Mouse (Mus musculus): ENCODE results near the gene Gabrr3.
A peak's percentile ranks its signal among the peaks of the same experiment; 100 is the strongest.
"Not testable (repeated sequence)": the region's sequence is repeated elsewhere in the genome, so short reads cannot be mapped to it uniquely, and the experiment has no call there.

Gene Gabrr3

DNA sequence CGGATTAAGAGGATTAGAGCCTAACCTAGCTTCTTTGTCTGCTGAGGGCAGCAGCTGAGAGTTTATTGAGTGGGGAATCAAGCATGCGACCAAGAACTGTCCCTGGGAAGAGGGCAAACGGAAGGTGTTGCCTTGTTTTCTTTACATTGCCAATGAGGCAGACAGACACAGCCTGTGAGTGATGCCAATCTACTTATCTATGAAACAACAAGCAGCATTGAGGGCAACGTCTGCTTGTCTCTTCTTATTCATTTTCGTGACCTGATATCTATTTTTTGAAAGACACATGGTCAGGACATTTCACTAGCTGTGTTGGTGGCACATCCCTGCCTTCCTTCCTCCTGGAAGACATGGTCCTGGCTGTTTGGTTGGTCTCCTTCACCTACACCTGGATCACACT, at the start of gene Gabrr3:
Gene Gabrr3, plus strand, starts transcription at position 301 of the 400 bp plus-strand sequence.
- DNase-seq (ENCODE audit: low spot score in 2 of 2): no peak

DNA sequence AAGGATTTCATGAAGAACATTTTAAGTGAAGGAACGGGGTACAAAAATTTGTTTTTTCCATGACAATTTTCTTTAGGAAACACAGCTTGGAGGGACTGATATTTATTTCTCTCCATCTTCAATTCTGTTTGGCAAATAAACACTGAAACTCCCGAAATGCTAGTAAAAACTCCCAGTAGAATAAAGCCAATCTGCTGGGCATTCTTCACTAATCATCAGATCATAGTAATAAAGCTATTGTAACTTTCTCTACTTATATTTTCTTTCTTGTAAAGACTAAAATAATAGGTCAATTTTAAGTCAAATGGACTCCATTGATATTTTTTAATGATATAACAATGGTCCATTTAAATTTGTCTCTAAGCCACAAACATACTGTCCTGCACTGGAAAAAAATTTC, 43.2 kb upstream of the Gabrr3 start, which contains the start of gene Olfr209:
Gene Olfr209, minus strand, starts transcription at position 101 of the 400 bp plus-strand sequence.
- DNase-seq (ENCODE audit: low spot score in 2 of 2): no peak

DNA sequence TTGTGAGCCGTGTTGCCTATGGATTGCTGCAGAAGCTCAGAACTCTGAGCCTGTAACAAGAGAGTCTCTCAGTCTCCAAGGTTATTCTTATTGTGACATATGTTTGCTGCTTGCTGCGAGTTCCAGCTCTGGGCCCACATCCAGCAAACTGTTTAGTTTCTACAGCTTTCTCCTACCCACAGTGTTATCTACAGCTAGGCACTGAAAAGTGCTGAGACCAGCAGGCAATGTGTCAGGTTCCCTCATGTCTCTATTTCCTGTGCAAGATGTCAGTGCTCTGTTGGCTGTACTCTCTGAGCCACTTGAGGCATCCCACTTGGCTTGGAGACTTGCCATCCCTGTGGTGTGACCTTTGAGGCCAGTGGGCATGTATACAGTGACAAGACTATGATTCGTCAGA, 13.8 kb upstream of the Gabrr3 start:
- DNase-seq (ENCODE audit: low spot score in 2 of 2): no peak

GRCm38 (mm10) chr16:59401102-59401501, 6.0 kb upstream of the Gabrr3 start:
- no peak for DNase-seq (ENCODE audit: low spot score in 2 of 2)

DNA sequence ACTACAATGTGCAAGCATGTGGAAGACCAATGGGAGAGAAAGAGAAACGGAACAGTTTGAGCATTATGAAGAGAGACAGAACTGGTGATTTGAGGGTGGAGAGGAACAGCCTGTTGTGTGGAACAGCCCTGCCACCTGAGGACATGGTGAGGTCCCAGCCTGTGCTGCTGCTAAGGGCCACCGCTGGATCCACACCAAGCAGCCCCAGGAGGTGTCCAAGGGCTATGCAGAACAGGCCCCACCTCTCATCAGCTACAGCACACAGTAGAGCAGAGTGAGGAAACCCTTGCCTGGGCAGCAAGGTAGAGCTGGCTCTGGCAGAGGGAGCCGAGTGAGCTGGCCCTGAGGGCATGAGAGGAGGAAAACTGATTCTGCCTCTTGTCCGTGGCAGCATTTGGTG, 5.1 kb upstream of the Gabrr3 start:
- DNase-seq (ENCODE audit: low spot score in 2 of 2): no peak

DNA sequence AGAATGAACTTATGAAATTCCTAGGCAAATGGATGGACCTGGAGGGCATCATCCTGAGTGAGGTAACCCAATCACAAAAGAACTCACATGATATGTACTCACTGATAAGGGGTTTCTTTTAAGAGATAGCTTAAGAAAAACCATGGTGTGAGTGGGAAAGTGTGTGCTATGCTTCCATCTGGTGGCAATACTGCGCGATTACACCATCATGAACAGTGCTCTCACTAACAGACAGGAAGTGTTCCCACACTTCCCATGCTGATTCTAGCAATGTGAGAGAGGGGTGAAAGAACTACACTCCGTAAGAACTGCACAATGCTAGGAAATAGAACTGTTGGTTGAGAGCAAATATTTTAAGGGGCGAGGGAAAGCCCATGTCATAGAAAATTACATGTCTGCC, 3.4 kb upstream of the Gabrr3 start:
- DNase-seq (ENCODE audit: low spot score in 2 of 2): no peak

DNA sequence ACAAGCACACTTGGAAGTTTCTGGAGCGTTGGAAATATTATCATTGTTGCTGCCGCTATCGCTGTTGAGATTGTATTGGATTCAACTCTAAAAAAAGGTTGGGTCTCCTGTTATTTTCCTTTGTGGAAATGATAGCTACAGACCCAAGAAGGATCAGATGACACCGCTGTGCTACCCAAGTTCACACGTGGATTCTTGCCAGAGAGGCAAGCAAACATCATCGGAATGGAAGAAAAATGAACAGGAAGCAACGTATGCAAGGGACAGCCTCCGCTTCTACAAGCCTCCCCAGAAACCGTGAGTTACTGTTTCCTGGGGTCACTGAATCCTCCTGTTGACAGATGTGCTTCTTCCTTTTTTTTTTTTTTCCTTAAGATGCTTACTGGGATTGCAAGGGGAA, 2.3 kb upstream of the Gabrr3 start:
- no peak for DNase-seq (ENCODE audit: low spot score in 2 of 2)

GRCm38 (mm10) chr16:59409341-59409748, 2.2 kb downstream of the Gabrr3 start:
- no peak for DNase-seq (ENCODE audit: low spot score in 2 of 2)

DNA sequence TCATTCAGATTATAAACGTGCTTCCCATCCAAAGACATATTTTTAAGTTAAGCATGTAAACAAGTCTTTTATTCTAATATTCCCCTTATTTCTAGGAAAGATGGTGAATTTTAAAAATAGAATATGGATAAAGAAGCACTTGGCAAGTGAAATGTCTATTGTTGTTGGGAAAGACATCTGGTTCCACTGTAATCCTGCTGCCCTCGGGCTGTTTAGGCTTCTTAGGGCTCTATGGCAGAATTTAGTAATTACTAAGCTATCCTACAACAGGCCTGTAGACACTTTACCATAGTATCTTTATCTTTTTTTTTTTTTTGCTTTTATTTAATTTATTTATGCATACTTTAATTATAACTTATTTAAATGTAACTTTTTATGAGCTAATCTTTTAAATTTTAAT, 2.7 kb downstream of the Gabrr3 start:
- no peak for DNase-seq (ENCODE audit: low spot score in 2 of 2)

- no peak for DNase-seq (ENCODE audit: low spot score in 2 of 2)
Observed at GRCm38 (mm10) chr16:59413475-59413874, 6.3 kb downstream of the Gabrr3 start.

DNA sequence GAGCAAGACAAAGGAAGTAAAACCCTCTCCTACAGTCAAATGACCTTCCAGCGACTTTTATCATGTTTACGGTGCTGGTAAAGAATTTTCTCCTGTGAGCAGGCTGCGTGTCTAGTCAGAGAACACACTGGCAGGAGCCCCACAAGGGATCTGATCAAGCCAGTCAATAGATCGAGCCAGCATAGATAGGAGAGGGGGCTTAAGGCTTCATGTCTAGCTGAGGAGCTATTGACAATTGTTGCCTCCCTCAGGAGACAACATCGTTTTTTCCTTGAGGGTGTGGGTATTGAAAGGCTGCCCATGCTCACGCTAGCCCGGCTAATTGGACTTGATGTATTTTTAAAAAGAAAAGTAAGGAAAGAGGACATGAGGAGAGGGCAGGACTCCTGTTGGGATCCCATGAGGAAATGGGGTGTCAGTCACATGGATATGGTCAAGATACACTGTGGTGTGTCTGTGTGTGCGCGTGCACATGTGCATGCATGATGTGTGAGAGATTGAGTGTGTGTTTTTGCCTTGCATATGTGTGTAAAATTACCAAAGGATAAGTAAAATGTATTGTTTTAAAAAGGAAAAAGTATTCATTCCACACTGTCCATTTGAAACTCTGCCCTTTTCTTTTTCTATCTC, 13.2 kb downstream of the Gabrr3 start:
- DNase-seq (ENCODE audit: low spot score in 2 of 2): no peak

DNA sequence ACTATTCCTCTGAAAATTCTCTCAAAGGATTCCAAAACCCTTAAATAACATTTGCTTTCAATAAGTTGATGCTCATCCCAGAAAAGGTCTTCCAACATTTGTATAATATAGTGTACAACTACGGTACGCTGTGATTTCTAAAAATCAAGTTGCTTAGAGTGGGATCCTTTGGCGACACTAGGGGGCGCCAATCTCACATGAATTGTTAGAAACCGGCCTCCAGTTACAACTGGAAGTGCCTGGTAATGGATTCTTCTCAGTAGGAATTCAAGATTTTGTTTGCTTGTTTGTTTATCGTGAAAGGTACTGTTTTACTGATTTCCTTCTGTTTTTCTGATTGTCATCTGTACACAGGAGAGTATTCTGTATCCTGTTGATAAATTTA, 13.7 kb downstream of the Gabrr3 start:
- DNase-seq (ENCODE audit: low spot score in 2 of 2): peak; percentile 5 to 50

GRCm38 (mm10) chr16:59421571-59422345, 14.6 kb downstream of the Gabrr3 start:
- no peak for DNase-seq (ENCODE audit: low spot score in 2 of 2)

DNA sequence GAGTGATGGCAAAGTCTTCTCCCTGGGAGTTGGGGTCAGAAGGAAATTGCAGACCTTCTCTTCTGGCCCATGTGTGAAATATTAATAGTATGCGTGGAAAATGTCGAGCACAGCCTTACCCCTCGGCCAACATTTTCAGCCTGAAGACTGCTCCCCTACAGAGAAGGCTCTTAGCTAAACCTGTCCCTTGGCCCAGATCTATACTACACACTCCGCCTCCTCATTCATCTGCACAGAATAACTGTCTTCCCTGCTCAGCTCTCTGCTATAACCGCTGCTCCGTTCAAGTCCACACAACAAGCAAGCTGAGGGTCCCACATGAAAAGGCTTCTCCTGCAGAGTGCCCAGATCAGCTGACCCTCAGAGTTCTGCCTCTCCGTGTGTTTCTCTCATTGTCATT, 20.8 kb downstream of the Gabrr3 start:
- DNase-seq (ENCODE audit: low spot score in 2 of 2): no peak

DNA sequence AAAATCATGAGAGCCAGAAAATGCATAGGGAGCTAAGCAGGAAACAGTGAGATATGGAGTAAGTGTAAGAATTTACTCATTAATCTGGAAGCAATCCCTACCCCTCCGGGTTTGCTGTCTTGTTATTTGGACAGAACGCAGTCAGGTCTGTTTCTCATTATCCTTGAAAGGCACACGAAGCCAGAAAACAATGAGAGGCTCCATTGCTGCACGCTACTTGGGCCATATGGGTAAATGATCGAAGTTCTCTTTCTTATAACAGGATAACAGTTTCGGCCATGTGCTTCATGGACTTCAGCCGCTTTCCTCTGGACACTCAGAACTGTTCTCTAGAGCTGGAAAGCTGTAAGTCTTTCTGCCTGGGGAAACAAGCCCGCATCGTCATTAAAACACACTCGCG, 26.0 kb downstream of the Gabrr3 start:
- no peak for DNase-seq (ENCODE audit: low spot score in 2 of 2)

DNA sequence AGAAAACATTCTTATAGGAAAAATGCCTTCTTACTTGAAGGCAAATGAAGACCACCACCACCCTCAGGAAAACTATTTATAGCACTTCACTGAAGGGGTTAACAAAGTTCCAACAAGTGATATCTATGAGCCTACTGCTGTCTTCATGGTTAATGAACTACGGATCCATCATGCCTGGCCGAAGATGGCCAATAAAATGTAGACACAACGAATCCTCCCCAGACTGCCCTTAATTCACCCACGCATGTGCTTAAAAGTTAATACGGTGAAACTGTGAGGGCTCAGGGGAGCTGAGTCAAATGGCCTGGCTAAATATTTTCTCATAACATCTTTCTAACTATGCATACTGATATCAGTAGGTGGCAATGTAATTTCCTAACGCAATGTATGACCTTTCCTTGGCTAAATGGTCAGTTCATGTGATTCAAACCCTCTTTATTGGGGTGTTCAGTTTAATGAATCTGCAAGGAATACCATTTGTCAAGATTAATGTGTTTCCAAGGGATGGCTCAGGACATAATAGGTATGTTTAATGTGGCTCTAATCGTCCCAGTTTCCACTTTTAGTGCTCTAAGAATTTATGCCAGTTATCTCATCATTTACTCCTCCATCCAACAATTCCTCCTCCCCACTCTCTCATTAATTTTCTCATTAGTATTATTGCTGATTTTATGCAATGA, 37.9 kb downstream of the Gabrr3 start:
- DNase-seq (ENCODE audit: low spot score in 2 of 2): no peak

DNA sequence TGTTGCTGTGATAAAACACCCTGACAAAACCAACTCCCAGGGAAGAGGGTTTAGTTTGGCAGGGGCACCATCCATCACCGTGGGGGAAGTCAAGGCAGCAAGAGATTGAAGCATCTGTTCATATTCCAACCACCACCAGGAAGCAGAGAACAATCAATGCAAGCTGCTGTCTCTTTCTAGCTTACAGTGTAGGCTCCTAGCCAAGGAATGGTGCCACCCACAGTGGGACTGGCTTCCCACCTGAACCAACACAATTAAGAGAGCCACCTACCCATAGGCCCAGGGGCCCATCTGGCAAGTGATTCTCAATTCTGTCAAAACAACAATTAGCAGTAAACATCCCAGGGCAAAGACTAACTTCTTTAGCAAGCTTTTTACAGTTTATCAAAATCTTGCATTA, 41.0 kb downstream of the Gabrr3 start:
- no peak for DNase-seq (ENCODE audit: low spot score in 2 of 2)

GRCm38 (mm10) chr16:59449092-59449491, 42.0 kb downstream of the Gabrr3 start:
- no peak for DNase-seq (ENCODE audit: low spot score in 2 of 2)

DNA sequence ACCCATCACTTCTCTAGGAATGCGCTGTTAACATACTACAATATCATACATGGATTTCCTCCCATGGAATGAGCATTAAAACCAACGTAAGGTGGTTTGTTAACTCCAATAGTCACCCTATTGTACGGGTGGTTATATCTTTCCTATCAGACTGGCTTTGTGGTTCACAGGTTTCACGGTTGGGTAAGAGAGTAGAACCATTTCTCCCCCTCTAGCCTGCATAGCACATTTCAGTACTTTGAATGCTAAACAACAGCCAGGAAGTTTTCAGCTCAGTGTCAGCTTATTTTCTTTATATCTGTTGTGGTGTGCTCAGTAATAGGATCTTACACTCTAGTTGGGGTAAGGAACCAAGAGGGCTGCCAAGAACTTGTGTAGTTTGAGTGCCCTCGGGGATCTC, 44.7 kb downstream of the Gabrr3 start:
- no peak for DNase-seq (ENCODE audit: low spot score in 2 of 2)

DNA sequence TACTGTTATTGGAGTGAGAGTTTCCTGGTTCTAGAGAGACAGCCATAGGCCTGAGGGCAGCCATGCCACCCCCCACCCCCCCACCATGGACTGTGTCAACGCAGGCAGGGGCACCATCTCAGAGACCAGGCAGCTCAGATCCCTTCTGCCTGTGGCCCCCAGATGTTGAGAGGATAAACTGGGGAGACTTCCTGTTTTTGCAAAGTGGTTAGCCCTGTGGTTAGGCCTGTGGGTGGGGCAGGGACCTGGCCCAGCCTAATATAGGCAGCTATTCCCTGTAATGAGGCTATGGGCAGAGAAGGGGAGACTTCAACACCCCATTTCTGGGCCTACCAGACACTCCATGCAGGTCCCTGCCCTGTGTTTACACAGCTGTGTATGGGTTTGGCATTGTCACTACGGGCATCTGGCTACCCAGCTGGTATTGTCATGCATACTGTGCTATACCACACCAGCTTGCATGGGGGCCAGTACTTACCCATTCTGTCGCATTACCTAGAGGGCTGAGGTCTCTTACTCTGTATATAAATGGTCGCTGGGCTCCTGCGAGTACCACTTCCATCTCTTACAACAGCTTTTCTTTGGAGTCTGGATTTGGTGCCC, 52.2 kb downstream of the Gabrr3 start:
- DNase-seq (ENCODE audit: low spot score in 2 of 2): not testable (repeated sequence)

DNA sequence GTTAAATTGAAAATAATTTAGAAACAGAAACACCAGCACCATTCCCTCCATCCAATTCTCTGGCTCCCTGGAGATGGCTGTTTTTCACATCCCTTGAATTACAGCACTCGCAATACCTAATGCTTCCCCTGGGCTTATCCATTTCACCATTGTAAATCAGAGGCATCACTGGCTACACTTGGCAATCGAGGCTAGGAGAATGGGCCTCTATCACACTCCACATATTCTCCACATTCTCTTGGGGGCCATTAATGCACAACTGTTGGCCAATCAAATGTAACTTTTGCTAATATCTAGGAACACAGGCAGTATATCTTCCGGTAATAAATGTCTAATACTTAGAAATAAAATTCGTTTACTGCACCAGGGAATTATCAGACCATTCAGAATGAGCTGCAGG, 56.4 kb downstream of the Gabrr3 start:
- DNase-seq (ENCODE audit: low spot score in 2 of 2): no peak

GRCm38 (mm10) chr16:59463973-59464372, 56.8 kb downstream of the Gabrr3 start:
- no peak for DNase-seq (ENCODE audit: low spot score in 2 of 2)

DNA sequence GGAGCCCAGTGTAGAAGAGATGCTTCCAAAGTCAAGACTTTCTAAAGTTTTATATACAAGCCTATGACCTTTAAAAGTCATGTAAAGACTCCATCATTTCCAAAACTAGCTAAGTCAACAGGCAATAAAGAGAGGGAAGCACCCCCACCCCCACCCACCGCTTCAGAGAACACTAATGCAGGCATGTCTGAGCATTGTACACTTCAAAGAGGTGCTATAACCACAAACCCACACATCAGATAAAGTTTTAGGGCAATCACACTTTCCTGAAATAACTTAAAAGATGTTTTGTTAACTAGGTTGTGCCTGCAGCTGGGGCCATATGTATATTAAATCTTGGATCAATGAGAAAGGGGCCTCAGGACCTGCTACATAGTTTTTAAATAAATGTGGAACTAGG, 62.7 kb downstream of the Gabrr3 start:
- no peak for DNase-seq (ENCODE audit: low spot score in 2 of 2)

Data from heart, adult 9 months (tissue).